Mouse (Mus musculus) gastrocnemius, postnatal 25 days (tissue): ENCODE results near the gene Nrn1l. TPM values are rescaled to one million over a fixed set of nuclear protein-coding genes. Genes with fewer than 3 reads are reported as not detected.

Experiments used
- DNase-seq: peaks from one replicate; pipeline ENCODE4 v3.0.0; 2022
- long read RNA-seq, 2 experiments: library from polyadenylated mRNA; stranded (forward); transcript quantifications; one replicate each; pipeline ENCODE4 v2.0.0; 2021
- total RNA-seq, 2 experiments: library from RNA; stranded (reverse); gene quantifications; 1 replicate in 1 of 2; 2 replicates in 1 of 2; pipeline ENCODE4 v1.2.3; 2021

The Nrn1l gene
- not detected for total RNA-seq
- long read RNA-seq, experiment 1: 0 reads
- long read RNA-seq, experiment 2: 0 reads

- peak; percentile 74 for DNase-seq
These were observed at the start of gene Nrn1l for GRCm38 (mm10) chr8:105893339-105893738. Gene Nrn1l (plus strand): TSS chr8:105893567.

DNA sequence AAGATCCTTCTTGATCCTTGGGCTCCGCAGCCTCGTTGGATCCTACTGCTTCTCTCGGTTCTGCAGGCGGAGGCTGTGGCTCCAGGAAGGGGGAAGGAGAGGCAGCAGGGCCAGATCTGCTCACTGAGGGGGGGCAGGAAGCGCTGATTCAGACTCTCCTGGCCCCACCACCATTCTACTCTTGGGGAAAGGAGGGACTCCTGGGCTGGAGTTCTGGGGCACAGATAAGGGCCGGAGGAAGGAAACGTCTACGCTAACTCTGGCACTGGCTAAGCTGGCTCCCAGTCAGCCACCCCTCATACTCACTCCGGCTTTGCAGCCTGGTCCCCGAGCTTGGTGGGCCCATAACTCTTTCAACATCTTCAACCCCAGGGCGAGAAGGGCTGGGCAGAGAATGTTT, 46.7 kb upstream of the Nrn1l start:
- no peak for DNase-seq

- DNase-seq: no peak
These were observed 43.4 kb upstream of the Nrn1l start for GRCm38 (mm10) chr8:105850014-105850413.

- DNase-seq: no peak
These were observed 42.8 kb upstream of the Nrn1l start for GRCm38 (mm10) chr8:105850611-105851010.

DNA sequence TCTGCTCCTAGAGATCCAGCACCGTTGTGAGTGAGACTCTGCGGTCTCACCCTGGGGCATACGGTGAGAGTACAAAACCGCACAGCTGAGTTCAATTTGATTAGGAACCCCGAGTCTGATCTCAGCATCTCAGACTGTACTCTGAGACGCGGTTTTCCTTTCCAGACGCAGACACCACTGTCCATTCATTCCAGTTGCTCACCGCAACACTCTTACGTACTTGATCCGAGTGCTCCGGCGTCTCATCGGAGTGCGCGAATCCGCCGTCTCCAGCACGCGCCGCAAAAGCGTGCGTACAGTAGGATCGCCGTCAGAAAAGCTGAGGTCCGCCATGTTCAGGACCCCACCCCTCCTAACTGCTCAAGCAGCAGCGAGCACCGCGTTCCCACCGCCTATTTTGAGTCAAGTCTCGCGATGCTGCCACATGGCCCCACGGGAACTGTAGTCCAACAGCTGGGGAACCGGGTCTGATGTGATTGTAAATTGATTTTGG, 41.7 kb upstream of the Nrn1l start:
- DNase-seq: peak; percentile 81

DNA sequence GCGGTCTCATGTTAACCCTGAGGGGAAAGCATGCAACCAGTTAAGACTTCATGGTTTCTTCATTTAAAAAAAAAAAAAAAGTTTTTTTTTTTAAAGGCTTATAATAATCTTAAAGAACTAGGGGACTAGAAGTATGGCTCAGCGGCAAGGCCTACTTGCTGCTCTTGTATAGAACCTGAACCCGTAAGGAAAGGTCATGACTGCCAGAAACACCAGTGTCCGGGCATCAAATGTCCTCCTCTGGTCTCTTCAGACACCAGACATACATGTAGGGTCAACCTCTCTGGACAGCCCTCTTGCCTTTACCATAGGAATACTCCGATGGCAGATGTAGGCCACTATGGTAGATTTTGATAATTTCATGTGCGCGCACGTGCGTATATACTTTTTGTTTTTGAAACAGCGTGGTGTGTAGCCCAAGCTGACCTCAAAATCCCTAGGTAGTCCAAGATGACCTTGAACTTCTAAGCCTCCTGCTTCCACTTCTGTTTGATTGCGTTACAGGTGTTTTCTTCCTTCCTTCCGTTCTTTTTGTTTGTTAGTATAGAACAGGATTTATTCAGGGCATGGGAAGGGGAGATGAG, 41.1 kb upstream of the Nrn1l start:
- no peak for DNase-seq

- no peak for DNase-seq
These were observed 40.2 kb upstream of the Nrn1l start, which contains the start of gene Cenpt for GRCm38 (mm10) chr8:105853178-105853577. Gene Cenpt (minus strand): TSS chr8:105853278.

- DNase-seq: no peak
These were observed 39.1 kb upstream of the Nrn1l start for GRCm38 (mm10) chr8:105854303-105854702.

DNA sequence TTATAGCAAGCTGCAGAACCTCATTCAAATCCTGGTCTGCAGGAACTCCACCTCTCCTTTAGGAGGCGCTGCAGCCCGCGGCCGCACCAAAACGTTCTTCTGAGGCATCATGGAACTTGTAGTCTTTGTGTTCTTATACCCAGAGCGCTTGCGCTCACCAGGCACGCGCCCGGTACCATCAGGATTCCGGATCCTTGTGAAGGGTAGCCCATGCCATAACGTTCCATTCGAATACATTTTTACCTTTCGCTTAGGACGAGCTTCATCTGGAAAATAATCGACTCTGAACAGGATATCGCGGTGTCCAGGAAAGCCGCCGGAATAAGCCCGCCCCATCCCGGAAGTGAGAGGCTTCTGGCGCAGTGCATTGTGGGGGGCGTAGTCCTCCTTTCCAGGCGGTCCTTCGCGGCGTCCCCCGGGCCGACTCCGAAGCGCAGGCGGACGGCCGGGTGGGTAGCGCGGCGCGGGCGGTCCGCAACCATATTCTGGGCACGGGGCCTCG, 38.6 kb upstream of the Nrn1l start, which contains the start of gene Thap11:
TSS of gene Thap11 (plus strand) at position 418 of the 502 bp plus-strand sequence.
- DNase-seq: peak; percentile 91

DNA sequence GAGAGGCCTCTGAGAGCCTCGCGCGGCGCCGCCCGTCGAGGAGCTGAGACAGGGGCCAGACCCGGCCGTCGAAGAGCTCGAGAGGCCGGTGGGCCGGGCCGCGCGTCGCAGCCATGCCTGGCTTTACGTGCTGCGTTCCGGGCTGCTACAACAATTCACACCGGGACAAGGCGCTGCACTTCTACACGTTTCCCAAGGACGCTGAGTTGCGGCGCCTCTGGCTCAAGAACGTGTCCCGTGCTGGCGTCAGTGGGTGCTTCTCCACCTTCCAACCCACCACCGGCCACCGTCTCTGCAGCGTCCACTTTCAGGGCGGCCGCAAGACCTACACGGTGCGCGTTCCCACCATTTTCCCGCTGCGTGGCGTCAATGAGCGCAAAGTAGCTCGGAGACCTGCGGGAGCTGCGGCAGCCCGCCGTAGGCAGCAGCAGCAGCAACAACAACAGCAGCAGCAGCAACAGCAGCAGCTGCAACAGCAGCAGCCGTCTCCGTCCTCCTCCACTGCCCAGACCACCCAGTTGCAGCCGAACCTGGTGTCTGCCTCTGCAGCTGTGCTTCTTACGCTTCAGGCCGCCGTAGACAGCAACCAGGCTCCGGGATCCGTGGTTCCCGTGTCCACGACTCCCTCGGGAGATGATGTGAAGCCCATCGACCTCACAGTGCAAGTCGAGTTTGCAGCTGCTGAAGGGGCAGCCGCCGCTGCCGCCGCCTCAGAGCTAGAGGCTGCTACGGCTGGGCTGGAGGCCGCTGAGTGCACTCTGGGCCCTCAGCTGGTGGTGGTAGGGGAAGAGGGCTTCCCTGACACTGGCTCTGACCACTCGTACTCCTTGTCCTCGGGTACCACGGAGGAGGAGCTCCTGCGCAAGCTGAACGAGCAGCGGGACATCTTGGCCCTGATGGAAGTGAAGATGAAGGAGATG, 37.9 kb upstream of the Nrn1l start:
- no peak for DNase-seq

GRCm38 (mm10) chr8:105856168-105856835, 37.1 kb upstream of the Nrn1l start:
- DNase-seq: no peak

DNA sequence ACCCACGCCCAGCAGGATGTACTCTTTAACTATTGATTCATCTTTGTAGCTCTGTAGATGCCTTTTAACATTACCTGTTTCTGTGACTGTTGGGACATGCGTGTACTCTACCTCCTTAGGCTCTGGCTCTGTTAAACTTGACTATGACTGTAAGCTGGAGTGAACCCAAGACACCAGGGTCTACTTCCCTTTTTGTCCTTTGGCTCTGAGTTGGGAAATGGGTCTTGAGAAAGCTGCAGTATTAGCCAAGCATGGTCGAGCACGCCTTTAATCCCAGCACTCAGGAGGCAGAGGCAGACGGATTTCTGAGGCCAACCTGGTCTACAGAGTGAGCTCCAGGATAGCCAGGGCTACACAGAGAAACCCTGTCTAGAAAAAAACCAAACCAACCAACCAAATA, 34.9 kb upstream of the Nrn1l start:
- DNase-seq: no peak

DNA sequence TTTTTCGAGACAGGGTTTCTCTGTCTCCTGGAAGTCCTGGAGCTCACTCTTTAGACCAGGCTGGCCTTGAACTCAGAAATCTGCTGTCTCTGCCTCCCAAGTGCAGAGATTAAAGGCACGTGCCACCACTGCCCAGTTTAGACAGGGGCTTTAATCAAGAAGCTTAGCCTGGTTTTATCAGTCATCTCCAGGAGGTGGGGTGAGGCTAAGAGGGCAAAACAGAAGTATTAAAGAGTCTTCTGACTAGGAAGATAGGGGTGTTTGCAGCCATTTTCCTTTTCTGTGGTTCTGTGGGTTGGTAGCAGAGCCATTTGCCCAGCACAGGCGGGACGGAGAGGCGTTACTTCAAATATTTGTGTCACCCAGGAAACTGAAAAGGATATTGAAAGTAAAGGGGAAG, 34.1 kb upstream of the Nrn1l start:
- DNase-seq: no peak

GRCm38 (mm10) chr8:105860143-105860981, 33.0 kb upstream of the Nrn1l start, which contains the start of gene Nutf2:
Gene Nutf2 (plus strand): TSS chr8:105860580.
- DNase-seq: peak; percentile 99

GRCm38 (mm10) chr8:105861951-105862350, 31.4 kb upstream of the Nrn1l start:
- no peak for DNase-seq

- no peak for DNase-seq
These were observed 26.9 kb upstream of the Nrn1l start for GRCm38 (mm10) chr8:105866364-105867029.

DNA sequence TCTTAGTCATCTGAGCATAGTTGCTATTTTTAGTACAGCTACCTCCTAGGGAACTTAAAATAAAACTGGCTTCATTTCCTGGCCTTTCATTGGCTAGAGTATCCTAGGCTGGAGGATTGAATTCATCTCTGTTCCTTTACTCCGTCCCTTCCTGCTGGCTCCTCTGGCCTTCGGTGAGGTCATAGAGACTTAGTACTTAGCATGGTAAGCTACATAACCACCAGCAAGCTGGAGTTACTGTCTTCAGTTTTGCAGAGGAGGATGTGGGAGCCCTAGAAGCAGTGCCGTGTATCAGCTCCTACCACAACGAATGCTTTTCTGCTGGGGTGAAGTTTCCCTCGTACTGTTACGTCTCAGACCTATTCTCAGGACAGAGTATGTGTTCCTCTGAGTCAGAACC, 19.1 kb upstream of the Nrn1l start:
- peak; percentile 57 for DNase-seq

DNA sequence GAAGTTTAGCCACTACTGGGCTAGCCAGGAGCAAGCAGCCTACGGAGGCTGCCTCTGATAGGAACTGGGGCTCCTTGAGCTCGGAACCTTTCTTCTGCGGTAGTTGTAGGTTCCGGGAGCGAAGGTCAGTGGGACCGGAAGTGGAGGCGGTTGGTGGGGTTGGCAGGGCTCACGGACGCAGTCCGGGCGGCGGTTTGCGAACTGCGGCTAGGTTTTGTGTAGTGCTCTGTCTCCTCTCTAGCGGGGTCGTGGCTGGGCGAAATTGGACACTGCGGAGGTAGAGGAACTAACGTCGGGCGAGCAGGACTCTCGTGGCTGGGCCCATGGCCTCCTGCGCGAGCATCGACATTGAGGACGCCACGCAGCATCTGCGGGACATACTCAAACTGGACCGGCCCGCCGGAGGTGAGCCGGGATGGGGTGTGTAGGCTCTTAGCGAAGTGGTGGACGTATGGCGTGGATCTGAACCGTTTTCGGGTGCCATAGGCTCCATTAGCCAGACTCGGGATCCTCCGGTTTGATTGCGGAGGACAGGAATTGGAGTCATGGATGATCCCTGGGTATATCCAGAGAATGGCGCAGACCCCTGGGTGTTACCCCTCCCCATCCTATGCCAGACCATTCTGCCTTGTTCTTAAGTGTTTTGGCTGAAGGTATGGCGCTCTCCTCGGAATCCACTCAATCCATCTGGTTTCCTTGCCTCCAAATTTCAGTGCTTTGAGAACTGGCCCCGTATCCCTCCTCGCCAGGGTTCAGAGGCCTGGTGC, 12.4 kb upstream of the Nrn1l start, which contains the start of gene Edc4:
TSS of gene Edc4 (plus strand) at position 128 of the 767 bp plus-strand sequence.
- DNase-seq: peak; percentile 76

DNA sequence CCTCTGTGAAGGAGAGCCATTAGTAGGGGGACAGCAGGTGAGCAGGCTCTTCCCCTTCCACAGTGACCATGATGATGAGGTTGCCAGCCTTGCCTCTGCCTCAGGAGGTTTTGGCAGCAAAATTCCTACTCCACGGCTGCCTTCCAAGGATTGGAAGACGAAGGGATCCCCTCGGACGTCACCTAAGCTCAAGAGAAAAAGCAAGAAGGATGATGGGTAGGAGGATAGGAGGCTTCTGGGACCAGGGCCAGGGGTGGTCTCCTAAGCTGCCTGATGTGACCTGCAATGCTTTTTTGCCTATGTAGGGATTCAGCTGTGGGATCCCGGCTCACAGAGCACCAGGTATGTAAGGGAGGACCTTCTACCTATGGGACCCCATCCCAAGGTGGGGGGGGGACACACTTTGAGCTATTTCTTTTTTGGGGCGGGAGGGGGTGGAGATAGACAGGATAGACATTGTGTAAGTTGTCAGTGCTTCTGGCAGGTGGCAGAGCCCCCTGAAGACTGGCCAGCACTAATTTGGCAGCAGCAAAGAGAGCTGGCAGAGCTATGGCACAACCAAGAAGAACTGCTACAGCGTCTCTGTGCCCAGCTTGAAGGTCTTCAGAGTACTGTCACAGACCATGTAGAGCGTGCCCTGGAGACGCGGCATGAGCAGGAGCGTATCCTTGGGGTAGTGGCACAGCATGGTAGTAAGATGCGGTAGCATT, 3.5 kb upstream of the Nrn1l start:
- DNase-seq: no peak
